9 mouse cellular contexts compared by ENCODE assay signal in genomic region chr12:72917159-72917993, GRCm38 (mm10). TPM values are rescaled to one million over a fixed set of nuclear protein-coding genes. Genes with fewer than 3 reads are reported as not detected.
DNase-seq lines count a peak whose midpoint lies in the region; ATAC-seq and TF ChIP-seq lines count a peak whose summit lies in the region.
"Had no signal": no experiment of that assay in that cellular context is flagged by ENCODE, and none has a peak within 500 bp of the region (broad histone marks: within the 10 kb centered on the region; RNA-seq: fewer than 3 reads in every experiment).

No protein-coding gene starts in this region.

- no peaks in the 10 kb centered on the region for H3K4me1 ChIP-seq in ES-Bruce4 (ENCODE audit: control insufficient read depth, insufficient read depth, low read length)
- H3K4me1 ChIP-seq in forebrain, embryonic 15.5 days: 0 out of 2 replicates have a peak, but pooled peaks cover 5% of the 10 kb centered on the region
- H3K4me1 ChIP-seq in limb, embryonic 12.5 days (replicated peaks): 0 out of 2 replicates have a peak, but pooled peaks cover 7% of the 10 kb centered on the region

- peak; percentile 71 to 78 for DNase-seq in cerebellum, postnatal 10 days
- no peak for DNase-seq in cerebellum, adult 11 months
- DNase-seq in retina, postnatal 1 day: peak; percentile 71
- no peak for DNase-seq in frontal cortex, postnatal 10 days (ENCODE audit: low spot score in 2 of 2)
- no peak for DNase-seq in left cerebral cortex, adult 9 months (ENCODE audit: low spot score in 2 of 2)

- TF ChIP-seq POLR2A in ES-Bruce4 (IDR thresholded peaks at IDR 0.05; ENCODE audit: insufficient read depth, low read length): peak; percentile 46

- WGBS in forebrain, embryonic 15.5 days: 21% methylated on average over 48 of the region's 48 CpGs
- WGBS in limb, embryonic 12.5 days: 17% methylated on average over 47 of the region's 48 CpGs

- H3K9ac ChIP-seq in ES-Bruce4 (ENCODE audit: low read depth, poor library complexity, severe bottlenecking): peak overlapping the region; percentile 94
- H3K9ac ChIP-seq in forebrain, embryonic 15.5 days (replicated peaks): peak overlapping the region; percentile 29; the same call in 1 of the 2 replicates
- peak overlapping the region; percentile 66 for H3K9ac ChIP-seq in limb, embryonic 12.5 days (replicated peaks)

- TF ChIP-seq CTCF in ES-Bruce4 (IDR thresholded peaks at IDR 0.05; ENCODE audit: low read depth, low read length): no peak

- H3K4me2 ChIP-seq in forebrain, embryonic 15.5 days (replicated peaks): peak overlapping the region; percentile 48
- peak overlapping the region; percentile 68 for H3K4me2 ChIP-seq in limb, embryonic 12.5 days

- H3K27me3 ChIP-seq in ES-Bruce4 (ENCODE audit: control insufficient read depth, insufficient read depth, low read length, poor library complexity, severe bottlenecking): no peaks in the 10 kb centered on the region; the same call in 1 of the 2 replicates
- peaks cover 5% of the 10 kb centered on the region; the same call in 1 of the 2 replicates for H3K27me3 ChIP-seq in forebrain, embryonic 15.5 days
- H3K27me3 ChIP-seq in limb, embryonic 12.5 days: peaks cover 8% of the 10 kb centered on the region; the same call in 1 of the 2 replicates

- peaks cover 4% of the 10 kb centered on the region for H3K9me3 ChIP-seq in ES-Bruce4 (replicated peaks; ENCODE audit: control insufficient read depth, insufficient read depth, low read length, poor library complexity, severe bottlenecking)
- no peaks in the 10 kb centered on the region for H3K9me3 ChIP-seq in forebrain, embryonic 15.5 days
- H3K9me3 ChIP-seq in limb, embryonic 12.5 days: peaks cover 5% of the 10 kb centered on the region; the same call in 1 of the 2 replicates

- H3K36me3 ChIP-seq in ES-Bruce4 (ENCODE audit: control insufficient read depth, insufficient read depth, low read length, poor library complexity, severe bottlenecking): no peaks in the 10 kb centered on the region
- no peaks in the 10 kb centered on the region for H3K36me3 ChIP-seq in forebrain, embryonic 15.5 days
- no peaks in the 10 kb centered on the region for H3K36me3 ChIP-seq in limb, embryonic 12.5 days

- no peak; the same call in 1 of the 2 replicates for ATAC-seq in forebrain, embryonic 15.5 days (replicated peaks)
- no peak for ATAC-seq in limb, embryonic 12.5 days (ENCODE audit: insufficient number of reproducible peaks, insufficient read depth, low FRiP score, low TSS enrichment, low read depth)

- peak overlapping the region; percentile 91 for H3K4me3 ChIP-seq in ES-Bruce4 (ENCODE audit: low read depth, low read length)
- H3K4me3 ChIP-seq in forebrain, embryonic 15.5 days: peak overlapping the region; percentile 37
- peak overlapping the region; percentile 45 for H3K4me3 ChIP-seq in limb, embryonic 12.5 days (replicated peaks)

- no peak overlapping the region for H3K27ac ChIP-seq in ES-Bruce4 (ENCODE audit: insufficient read depth, low read length)
- H3K27ac ChIP-seq in forebrain, embryonic 15.5 days (replicated peaks): no peak overlapping the region
- H3K27ac ChIP-seq in limb, embryonic 12.5 days: 0 out of 2 replicates have a peak overlapping the region, but pooled peaks have one; percentile 17

- 0 out of 2 replicates have a peak, but pooled peaks have one; percentile 7 for TF ChIP-seq EP300 in ES-Bruce4 (IDR thresholded peaks at IDR 0.05; ENCODE audit: insufficient read depth, low read depth, low read length)

RNA-seq across cellular contexts. Expression of gene Six6, which starts 22.3 kb away (rescaled TPM):
- not detected in 2 replicates for polyA plus RNA-seq in ES-Bruce4 (2011; ENCODE audit: insufficient read depth, insufficient read length, low read depth, missing spikeins)
- 1.1 and 4.3 TPM in 2 replicates for polyA plus RNA-seq in forebrain, embryonic 15.5 days (2015; fragmentation: Nextera tagmentation; extraction: Ambion mirVana)
- polyA plus RNA-seq in limb, embryonic 12.5 days (2016; fragmentation: Nextera tagmentation; extraction: Ambion mirVana): not detected in 2 replicates
- polyA plus RNA-seq: gonadal fat pad, adult 2 months had no signal

RNA-seq across cellular contexts. Expression of gene 4930447C04Rik, which starts 23.2 kb away (rescaled TPM):
- 79.1 and 91.6 TPM in 2 replicates for polyA plus RNA-seq in ES-Bruce4 (2011; ENCODE audit: insufficient read depth, insufficient read length, low read depth, missing spikeins)
- 2.6 and 3.1 TPM in 2 replicates for polyA plus RNA-seq in forebrain, embryonic 15.5 days (2015; fragmentation: Nextera tagmentation; extraction: Ambion mirVana)
- polyA plus RNA-seq in limb, embryonic 12.5 days (2016; fragmentation: Nextera tagmentation; extraction: Ambion mirVana): 5.8 and 6.3 TPM in 2 replicates

Comparison
In these comparisons a context has a peak if more than half of its experiments do, and no peak if none do; other contexts are left out.
1. DNase-seq: peak in cerebellum, postnatal 10 days (2 of 2) and retina, postnatal 1 day (single experiment); none in cerebellum, adult 11 months (single experiment), frontal cortex, postnatal 10 days (0 of 2) and left cerebral cortex, adult 9 months (0 of 2).
2. H3K4me3 ChIP-seq: peak in every context shown above with its lines; median percentile 91 in ES-Bruce4; 45 in limb, embryonic 12.5 days; 37 in forebrain, embryonic 15.5 days.
3. H3K9ac ChIP-seq: peak in every context shown above with its lines; median percentile 94 in ES-Bruce4; 66 in limb, embryonic 12.5 days; 29 in forebrain, embryonic 15.5 days.
4. RNA of gene 4930447C04Rik, which starts 23.2 kb away (polyA plus RNA-seq): 79.1 to 91.6 TPM in ES-Bruce4; 5.8 to 6.3 TPM in limb, embryonic 12.5 days and 2.6 to 3.1 TPM in forebrain, embryonic 15.5 days; every median in the first group is over 10 times any median in the second.